ENCODE assay signal across 12 mouse cellular contexts in the genomic region with DNA sequence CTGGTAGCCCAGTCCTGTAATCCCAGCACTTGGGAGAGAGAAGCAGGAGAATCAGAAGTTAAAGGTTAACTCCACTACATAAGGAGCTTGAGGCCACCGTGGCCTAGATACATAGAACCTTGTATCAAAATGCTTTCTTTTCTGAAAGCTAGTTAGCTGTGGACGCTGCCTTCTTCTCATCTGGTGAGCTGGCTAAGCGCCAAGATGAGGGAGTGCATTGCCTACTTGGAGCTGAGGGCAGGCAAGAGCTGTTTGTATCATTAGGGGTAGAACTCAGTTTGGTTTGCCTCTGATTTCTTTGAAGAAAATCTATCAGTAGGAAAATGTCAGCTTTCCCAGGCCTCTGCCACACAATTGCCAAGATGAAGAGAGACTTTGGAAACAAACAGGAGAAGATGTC. TPM values are rescaled to one million over a fixed set of nuclear protein-coding genes. Genes with fewer than 3 reads are reported as not detected.
DNase-seq lines count a peak whose midpoint lies in the region; ATAC-seq and TF ChIP-seq lines count a peak whose summit lies in the region.
"Had no signal": no experiment of that assay in that cellular context is flagged by ENCODE, and none has a peak within 500 bp of the region (broad histone marks: within the 10 kb centered on the region; RNA-seq: fewer than 3 reads in every experiment).

No protein-coding gene starts in this region.

- no peaks in the 10 kb centered on the region for H3K9me3 ChIP-seq in lung, embryonic 14.5 days (ENCODE audit: low read depth, low read length)
- H3K9me3 ChIP-seq: hindbrain, embryonic 10.5 days; intestine, embryonic 15.5 days; neural tube, embryonic 15.5 days had no signal

- 0 out of 2 replicates have a peak, but pooled peaks cover 1% of the 10 kb centered on the region for H3K36me3 ChIP-seq in kidney, adult 2 months (ENCODE audit: control insufficient read depth, insufficient read depth, low read length)
- H3K36me3 ChIP-seq in lung, embryonic 14.5 days (ENCODE audit: insufficient read depth) = peaks cover 84% of the 10 kb centered on the region

- TF ChIP-seq CTCF in kidney, adult 2 months (conservative IDR thresholded peaks at IDR 0.05; ENCODE audit: insufficient read depth, insufficient read length, low read depth, low read length) = no peak
- TF ChIP-seq CTCF in lung, embryonic 14.5 days (IDR thresholded peaks at IDR 0.05; ENCODE audit: low read depth) = no peak

- no peaks in the 10 kb centered on the region; the same call in 1 of the 2 replicates for H3K4me1 ChIP-seq in kidney, adult 2 months (ENCODE audit: control insufficient read depth, insufficient read depth, low read length)
- no peaks in the 10 kb centered on the region for H3K4me1 ChIP-seq in lung, embryonic 14.5 days (ENCODE audit: insufficient read depth)
- H3K4me1 ChIP-seq: hindbrain, embryonic 10.5 days; intestine, embryonic 15.5 days; neural tube, embryonic 15.5 days had no signal

- peak; percentile 42 for DNase-seq in kidney, adult 2 months
- no peak for DNase-seq in kidney, adult 8-10 months
- peak; percentile 67 for DNase-seq in lung, embryonic 14.5 days
- no peak for DNase-seq in lung, adult 18-20 months
- peak; percentile 79 for DNase-seq in brain, adult 2 months (ENCODE audit: low read depth, low spot score)
- DNase-seq in cerebellum, adult 9-11 months = peak; percentile 67
- DNase-seq in urinary bladder, postnatal 4 days (ENCODE audit: low spot score in 2 of 2) = no peak

- TF ChIP-seq POLR2A in kidney, adult 2 months (IDR thresholded peaks at IDR 0.05; ENCODE audit: low read depth, low read length) = no peak

- no peaks in the 10 kb centered on the region for H3K27me3 ChIP-seq in kidney, adult 2 months (replicated peaks; ENCODE audit: control insufficient read depth, insufficient read depth, low read length)
- H3K27me3 ChIP-seq in lung, embryonic 14.5 days (ENCODE audit: insufficient read depth, low read length) = no peaks in the 10 kb centered on the region
- H3K27me3 ChIP-seq: CH12.LX; intestine, embryonic 15.5 days; neural tube, embryonic 15.5 days; Patski had no signal

- H3K4me3 ChIP-seq in kidney, adult 2 months (ENCODE audit: insufficient read depth, low read depth, low read length) = no peak overlapping the region
- no peak overlapping the region for H3K4me3 ChIP-seq in lung, embryonic 14.5 days (ENCODE audit: low read depth, low read length)
- H3K4me3 ChIP-seq: hindbrain, embryonic 10.5 days; intestine, embryonic 15.5 days; neural tube, embryonic 15.5 days had no signal

- H3K4me2 ChIP-seq in lung, embryonic 14.5 days = no peak overlapping the region
- H3K4me2 ChIP-seq: intestine, embryonic 15.5 days; neural tube, embryonic 15.5 days had no signal

- H3K27ac ChIP-seq in kidney, adult 2 months (ENCODE audit: insufficient read depth, low read depth, low read length) = no peak overlapping the region
- no peak overlapping the region for H3K27ac ChIP-seq in lung, embryonic 14.5 days (ENCODE audit: low read depth)
- H3K27ac ChIP-seq: hindbrain, embryonic 10.5 days; intestine, embryonic 15.5 days; neural tube, embryonic 15.5 days had no signal

- ATAC-seq in lung, embryonic 14.5 days (ENCODE audit: insufficient read depth) = no peak
- ATAC-seq: intestine, embryonic 15.5 days; Patski had no signal

- H3K9ac ChIP-seq in lung, embryonic 14.5 days = no peak overlapping the region
- H3K9ac ChIP-seq: intestine, embryonic 15.5 days; neural tube, embryonic 15.5 days had no signal

- 52% methylated on average over 3 of the region's 3 CpGs for whole genome bisulfite sequencing in kidney, adult 2 months
- 62% methylated on average over 3 of the region's 3 CpGs for WGBS in lung, embryonic 14.5 days

RNA-seq across cellular contexts. Expression of gene Slc9a8, which starts 32.3 kb away (rescaled TPM):
- 226 and 357 TPM in 2 replicates for polyA plus RNA-seq in kidney, adult 2 months (2012; rRNA removed)
- polyA plus RNA-seq in lung, embryonic 14.5 days (2014; fragmentation: Nextera tagmentation; extraction: Ambion mirVana) = 22.5 and 23.6 TPM in 2 replicates

RNA-seq across cellular contexts. Expression of gene Rnf114, which starts 38.6 kb away (rescaled TPM):
- polyA plus RNA-seq in kidney, adult 2 months (2012; rRNA removed) = 97.9 and 98.2 TPM in 2 replicates
- 94.7 and 98.7 TPM in 2 replicates for polyA plus RNA-seq in lung, embryonic 14.5 days (2014; fragmentation: Nextera tagmentation; extraction: Ambion mirVana)

RNA-seq across cellular contexts. Expression of gene Spata2, which starts 38.9 kb away (rescaled TPM):
- 26.5 and 31.5 TPM in 2 replicates for polyA plus RNA-seq in kidney, adult 2 months (2012; rRNA removed)
- polyA plus RNA-seq in lung, embryonic 14.5 days (2014; fragmentation: Nextera tagmentation; extraction: Ambion mirVana) = 15.6 and 16.4 TPM in 2 replicates

Comparison
In these comparisons a context has a peak if more than half of its experiments do, and no peak if none do; other contexts are left out.
1. DNase-seq: peak in kidney, adult 2 months (single experiment), lung, embryonic 14.5 days (single experiment), brain, adult 2 months (single experiment) and cerebellum, adult 9-11 months (single experiment); none in kidney, adult 8-10 months (0 of 2), lung, adult 18-20 months (0 of 2) and urinary bladder, postnatal 4 days (0 of 2).